Mouse (Mus musculus): ENCODE data around the gene Insr.
"Not testable (repeated sequence)": the region's sequence is repeated elsewhere in the genome, so short reads cannot be mapped to it uniquely, and the experiment has no call there.

The Insr gene

DNA sequence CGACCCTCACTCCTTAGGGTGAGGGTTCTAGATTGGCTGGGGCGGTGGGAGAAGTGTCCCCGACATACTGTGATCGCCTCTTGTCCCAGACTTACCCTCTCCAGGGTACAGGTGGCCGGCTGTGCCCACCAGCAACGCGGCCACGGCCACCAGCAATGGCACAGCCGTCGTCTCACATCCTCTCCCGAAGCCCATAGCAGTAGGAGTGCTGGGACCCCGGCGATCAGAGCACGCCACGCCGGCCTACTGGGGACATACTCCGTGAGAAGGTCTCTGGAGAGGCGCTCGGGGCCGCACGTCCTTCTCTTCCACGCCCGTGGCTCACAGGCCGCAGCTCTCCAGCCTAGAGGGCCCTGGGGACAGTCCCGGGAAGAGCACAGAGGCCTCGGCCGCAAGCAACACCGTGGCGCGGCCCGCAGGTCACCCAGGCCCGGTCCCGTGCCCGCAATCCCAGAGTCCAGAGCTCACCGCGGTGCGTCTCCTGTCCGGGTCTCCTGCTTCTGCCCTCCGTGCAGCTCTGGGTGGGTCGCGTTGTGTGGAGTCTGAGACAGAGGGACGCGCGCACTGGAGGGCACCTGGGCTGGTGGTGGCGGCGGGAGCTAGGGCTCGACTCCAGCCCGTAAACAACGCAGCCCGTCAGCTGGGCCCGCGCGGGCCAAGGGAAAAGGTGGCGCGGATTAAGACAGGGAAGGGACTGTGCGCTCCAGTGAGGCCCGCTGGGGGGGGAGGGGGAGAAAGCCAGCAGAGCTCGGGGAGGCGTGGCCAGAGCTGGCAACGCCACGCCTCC, at the start of gene Insr:
TSS of gene Insr (minus strand) at position 684 of the 787 bp plus-strand sequence.
- DNase-seq, result peak; percentile 97 to 98

DNA sequence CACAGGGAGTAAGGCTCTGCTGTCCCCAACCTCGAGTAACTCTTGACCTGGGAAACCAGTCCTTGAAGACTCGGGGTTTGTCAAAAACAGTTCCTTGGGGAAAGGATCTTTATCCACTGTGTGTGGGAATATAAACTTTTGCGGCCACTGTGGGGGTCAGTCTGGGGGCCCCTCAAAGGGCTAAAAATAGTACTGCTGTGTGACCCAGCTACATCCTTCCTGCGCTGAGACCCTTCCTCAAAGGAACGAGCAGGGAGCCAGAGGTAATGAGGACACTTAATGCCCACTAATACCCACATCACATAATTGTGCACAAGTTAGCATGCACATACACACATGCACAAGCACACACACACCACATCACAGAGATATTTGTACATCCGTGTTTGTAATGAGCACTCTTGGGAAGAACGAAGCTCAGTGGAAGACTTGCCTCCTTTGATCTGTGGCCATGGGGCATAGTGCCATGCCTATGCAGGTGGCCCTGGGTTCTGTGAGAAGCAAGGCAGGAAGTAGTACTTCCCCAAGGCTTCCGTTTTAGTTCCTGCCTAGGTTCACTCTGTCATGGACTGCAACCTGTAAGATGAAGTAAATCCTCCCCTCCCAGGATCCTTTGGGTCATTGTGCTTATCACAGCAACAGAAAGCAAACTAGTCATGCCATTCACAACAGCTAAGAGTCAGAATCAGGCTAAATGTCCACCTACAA, 48.3 kb upstream of the Insr start:
- DNase-seq, result peak; percentile 26 to 46

DNA sequence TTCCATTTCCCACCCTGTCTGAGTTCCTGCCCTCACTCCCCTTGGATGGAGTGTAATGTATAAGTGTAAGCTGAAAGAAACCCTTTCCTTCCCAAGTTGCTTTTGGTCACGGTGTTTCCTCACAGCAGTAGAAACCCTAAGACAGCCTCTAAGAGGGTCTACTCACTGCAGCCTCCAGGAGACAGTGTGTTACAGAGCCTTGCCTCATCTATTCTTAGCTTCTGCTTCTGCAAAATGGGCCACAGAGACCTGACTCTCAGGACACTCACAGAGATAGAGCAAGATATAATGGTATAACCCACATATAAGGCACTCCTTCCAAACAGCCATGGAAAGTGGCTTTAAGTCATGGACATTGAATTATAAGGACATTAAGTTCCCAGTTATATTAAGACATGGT, 47.6 kb upstream of the Insr start:
- DNase-seq, result no peak

DNA sequence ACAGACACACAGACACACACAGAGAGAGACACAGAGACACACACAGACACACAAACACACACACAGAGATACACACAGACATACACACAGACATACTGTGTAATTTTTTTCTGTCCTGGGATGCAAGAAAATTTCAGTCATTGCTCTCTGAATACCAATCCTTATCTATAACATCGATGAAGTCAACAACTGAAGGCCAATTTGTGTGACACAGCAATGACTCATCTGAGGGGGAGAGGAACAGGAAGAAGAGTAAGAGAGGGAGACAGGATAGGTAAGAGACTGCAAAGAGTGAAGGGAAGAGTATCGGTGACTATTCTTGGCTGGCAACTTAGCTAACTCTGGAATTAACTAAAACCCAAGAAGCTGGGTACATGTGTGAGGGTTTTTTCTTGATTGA, 44.8 kb upstream of the Insr start:
- DNase-seq, result no peak

DNA sequence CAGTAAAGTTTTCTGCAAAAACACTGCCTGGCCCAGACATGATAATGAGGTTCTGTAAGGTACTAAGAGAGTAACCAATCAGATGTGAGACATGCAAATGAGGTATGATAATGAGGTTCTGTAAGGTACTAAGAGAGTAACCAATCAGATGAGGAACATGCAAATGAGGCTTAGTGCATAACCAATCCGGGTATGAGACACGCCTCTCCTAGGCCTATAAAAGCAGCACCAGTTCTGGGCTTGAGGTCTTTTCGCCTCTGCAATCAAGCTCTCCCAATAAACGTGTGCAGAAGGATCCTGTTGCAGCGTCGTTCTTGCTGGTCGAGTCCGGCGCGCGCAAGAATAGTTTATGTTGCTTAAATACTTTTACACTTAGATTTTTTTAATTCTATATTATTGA, 39.9 kb upstream of the Insr start:
- DNase-seq, result not testable (repeated sequence)

DNA sequence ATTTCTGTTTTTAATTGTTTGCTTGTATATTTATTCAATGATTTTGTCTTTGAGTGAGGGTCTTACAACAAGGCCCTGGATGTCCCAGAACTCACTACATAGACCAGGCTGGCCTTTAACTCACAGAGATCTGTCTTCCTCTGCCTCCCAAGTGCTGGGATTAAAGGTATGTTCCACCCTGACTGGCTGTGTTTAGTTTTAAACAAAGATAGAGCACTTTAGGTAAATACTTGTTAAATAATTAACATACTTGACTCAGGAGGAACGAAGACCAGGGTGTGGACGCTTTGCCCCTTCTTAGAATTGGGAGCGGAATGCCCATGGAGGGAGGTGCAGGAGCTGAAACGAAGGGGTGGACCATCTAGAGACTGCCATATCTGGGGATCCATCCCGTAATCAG, 37.2 kb upstream of the Insr start:
- DNase-seq, result no peak

DNA sequence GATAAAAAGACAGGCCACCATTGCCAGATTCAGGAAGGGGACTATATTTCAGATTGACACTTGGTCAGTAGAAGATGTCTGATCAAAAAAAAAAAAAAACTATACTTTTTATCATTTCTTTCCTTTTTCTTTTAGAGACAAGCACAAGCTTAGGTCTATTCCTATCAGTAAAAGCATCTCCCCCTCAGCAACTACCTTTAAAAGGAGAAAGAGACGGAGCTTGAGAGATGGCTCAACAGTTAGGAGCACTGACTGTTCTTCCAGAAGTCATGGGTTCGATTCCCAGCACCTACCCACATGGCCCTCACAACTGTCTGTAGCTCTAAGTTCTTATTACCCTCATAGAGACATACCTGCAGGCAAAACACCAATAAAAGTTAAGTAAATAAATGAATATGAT, 34.9 kb upstream of the Insr start:
- DNase-seq, result no peak

DNA sequence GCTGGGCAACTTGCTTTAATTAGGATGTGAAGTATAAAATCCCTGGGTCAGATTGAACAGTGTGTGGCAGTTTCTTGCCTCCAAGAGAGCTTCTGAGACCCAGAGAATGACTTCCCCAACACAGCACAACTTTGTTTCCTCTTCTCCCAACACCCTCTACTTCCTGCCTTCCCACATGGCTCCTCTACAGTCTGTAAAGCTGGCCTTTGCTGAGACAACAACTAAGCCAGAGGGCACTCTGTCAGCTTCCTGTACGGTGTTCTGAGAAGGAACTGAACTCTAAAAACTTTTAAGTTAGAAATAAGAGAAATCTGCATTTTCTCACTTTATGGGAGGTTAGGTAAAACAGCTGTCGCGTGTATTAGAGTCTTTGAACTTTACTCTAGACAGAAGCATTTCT, 34.4 kb upstream of the Insr start:
- DNase-seq, result no peak

DNA sequence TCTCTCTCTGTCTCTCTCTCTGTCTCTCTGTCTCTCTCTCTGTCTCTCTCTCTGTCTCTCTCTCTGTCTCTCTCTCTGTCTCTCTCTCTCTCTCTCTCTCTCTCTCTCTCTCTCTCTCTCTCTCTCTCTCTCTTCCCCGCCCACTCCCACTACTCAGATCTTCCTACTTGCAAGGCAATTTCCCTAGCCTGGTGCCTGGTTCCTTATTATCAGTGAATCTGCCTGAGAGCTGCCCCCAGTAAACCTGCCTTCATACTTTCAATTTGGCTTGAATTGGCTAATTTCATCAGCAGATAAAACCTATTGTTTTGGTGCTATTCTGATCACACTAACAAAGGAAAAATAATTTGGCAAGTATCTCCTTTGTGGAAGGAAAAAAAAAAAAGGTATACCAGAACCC, 34.0 kb upstream of the Insr start:
- not testable (repeated sequence) for DNase-seq

DNA sequence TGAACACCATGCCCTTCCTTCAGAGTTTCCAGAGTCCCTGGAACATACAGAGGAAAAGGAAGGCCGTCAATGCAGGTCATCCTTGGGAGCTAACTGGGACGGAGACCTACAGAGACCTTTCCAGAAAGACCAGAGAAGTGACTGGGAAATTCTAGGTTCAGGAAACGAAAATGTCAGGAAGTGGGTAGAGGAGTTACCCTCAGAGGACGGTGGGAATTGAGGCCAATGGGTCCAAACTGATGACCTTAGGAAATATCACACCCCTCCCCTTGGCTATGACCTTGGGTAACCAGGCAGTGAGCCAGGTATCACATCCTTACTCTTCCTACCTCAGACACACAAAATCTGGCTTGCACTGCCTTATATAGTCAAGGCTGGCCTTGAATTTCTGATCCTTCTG, 32.1 kb upstream of the Insr start:
- DNase-seq, result no peak

DNA sequence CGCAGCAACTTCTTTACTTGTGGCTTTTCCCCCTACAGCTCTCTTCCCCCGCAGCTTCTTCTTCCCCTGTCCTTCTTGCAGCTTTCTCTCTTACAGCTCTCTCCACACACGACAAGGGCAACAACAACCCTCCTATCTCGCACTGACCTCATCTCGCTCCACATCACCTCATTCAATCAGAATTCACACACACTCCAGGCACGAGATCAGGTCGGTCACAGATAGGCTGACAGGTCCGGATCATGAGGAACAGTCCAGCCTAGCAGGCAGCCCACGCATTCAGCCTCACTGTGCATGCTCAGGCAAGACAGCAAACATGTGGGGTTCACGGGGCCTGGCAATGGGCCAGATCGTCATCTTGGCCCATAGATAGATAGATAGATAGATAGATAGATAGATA, 30.2 kb upstream of the Insr start:
- no peak for DNase-seq

DNA sequence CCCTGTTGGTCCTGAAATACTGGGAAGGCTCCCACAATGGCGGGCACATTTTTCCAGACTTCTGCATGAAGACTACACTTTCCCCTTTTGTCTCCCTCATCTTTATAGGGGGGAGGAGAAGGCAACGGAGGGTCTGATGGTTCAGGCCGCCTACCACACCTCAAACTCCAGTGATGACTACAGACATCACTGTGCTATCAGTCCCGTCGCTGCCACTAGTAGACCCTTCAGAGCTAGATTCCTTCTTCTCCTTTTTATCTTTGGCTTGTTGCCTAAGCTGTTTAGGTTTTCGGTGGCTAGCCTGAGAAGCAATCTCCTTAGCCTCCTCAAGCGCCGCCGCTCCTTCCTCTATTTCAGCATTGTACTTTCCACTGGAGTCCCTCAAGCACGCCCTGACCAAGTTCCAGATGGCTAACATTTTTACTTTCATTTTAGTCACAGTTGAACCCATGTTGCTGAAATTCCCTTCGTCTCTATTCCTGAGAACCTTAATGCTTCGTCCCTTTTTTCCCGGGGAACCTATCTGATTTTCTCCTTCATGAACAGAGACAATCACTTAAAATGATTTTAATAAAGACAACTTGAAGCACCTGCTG, 28.9 kb upstream of the Insr start:
- not testable (repeated sequence) for DNase-seq

DNA sequence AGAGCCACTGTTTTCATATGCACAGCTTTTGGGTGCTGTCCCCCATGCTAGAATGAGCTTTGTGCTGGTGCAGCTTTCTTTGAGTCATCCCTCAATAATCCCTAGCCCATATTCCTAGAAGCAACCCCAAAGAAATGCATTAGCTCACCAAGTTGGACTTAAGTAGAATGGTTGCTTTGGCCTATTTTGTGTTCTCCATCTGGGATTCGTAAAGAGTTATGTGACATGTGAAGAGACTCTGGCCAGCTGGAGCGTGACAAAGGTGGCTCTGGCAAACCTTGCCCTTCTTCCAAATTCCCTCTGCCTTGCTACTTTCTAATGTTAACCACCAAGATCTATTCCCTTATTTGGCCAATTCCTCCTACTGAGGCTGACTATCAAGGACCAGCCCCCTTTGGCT, 22.7 kb upstream of the Insr start:
- DNase-seq, result no peak

DNA sequence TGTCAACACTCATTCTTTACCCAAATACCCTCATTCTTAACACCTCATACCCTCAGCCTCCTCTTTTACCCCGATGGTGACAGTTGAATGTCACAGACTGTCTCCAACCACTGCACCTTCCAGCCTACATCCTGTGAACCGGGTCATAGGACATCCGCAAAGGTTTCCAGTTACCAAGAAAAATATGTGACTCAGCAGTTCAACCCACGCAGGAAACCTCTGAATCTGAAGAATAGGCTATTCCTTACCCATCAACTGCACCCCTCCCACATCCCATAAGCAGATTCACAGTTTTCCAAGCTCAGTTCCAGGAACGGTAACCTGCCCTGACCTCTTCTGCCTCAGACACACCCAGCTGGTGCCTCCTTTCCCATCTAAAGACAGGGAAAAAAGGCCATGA, 19.9 kb upstream of the Insr start:
- no peak for DNase-seq

DNA sequence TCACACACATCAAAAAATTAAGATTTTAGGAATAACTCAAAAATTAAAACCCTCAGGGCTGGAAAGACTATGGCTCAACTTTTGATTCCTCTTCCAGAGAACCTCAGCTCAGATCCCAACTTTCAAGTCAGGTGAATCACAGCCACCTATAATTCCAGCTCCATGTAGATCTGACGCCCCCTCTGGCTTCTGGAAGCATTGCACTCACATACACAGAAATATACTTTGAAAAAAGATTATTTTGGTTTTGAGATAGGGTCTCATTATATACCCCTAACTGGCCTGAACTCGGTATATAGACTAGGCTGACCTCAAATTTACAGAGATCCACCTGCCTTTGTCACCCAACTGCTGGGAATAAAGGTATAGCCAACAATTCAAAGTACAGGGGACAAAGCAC, 6.4 kb upstream of the Insr start:
- DNase-seq, result no peak

DNA sequence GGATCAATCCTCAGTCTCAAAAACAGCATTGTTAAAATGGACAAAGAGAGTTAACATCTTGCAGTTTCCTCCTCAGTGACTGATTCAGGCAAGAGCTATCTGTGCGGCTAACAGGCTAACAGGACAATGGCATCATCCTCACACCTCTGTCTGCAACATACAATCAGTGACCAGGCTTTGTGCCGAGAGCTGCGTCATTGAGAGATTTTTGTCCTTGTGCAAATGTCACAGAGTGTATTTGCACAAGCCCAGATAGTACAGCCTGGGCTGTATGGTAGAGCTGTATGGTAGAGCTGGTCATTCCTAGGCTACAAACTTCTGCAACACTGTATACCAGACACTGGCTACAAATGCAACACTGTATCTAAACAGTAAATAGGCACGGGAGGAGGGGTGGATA, 5.2 kb upstream of the Insr start:
- no peak for DNase-seq

DNA sequence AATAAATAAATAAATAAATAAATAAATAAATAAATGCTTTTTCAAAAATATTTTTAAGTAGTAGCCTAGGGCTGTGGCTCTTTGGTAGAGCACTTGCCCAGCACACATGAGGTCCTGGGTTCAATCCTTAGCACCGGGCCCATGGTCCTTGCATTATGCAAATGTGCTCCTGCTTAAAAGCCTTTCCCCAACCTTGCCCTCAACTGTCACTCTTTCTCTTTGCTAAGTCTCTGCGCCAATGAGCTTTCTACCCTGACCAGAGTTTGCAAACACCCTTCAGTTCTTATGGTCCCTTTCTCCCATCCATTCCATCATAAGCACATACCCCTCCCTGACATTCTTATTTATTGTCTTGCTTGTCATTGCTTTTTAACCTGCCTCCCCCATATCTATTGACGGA, 1.9 kb upstream of the Insr start:
- no peak for DNase-seq

DNA sequence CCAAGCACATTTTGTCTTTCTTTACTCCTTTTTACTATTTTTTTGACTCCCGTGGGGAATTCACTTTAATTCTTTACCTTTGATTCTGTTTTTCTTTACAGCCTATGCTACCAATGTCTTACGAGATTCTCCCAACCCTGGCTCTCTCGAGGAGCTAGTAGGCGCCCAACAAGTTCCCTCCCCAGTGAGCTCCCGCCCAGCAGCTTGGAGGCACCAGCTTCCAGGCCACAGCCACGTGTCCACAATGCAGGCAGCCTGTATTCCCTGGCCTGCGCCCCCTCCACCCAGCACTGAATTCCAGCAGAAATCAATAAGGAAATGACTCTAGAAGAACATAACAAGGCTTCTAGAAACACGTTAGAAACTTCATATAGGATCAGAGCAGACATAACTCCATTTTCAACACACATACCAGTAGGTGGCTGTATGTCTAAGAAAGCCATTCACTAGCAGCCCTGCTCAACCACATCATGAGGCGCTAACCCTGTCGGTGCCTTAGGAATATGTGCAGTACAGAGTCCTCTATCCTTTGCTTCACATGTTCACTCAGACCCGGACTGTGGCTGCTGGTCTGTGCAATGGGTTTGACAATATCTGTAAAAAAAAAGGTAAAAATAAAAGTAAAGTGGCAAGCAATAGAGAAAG, 971 bp upstream of the Insr start:
- DNase-seq, result peak; percentile 28 to 72

DNA sequence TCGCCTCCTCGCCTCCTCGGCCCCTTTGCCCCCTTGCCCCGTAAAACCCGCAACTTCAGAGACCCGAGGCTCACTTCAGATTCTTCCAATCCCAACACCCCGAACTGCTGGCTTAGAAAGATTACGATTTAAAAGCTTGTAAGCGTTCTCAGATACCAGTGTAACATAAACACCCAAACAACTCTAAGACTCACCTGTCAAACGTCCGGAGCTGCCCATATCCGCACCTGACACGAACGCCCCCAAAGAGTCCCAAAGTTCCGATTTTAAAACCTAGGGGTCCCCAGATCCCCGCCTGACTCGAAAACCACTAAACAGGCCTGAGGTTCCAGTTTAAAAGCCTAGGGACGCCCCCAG, 282 bp upstream of the Insr start:
- DNase-seq, result no peak

DNA sequence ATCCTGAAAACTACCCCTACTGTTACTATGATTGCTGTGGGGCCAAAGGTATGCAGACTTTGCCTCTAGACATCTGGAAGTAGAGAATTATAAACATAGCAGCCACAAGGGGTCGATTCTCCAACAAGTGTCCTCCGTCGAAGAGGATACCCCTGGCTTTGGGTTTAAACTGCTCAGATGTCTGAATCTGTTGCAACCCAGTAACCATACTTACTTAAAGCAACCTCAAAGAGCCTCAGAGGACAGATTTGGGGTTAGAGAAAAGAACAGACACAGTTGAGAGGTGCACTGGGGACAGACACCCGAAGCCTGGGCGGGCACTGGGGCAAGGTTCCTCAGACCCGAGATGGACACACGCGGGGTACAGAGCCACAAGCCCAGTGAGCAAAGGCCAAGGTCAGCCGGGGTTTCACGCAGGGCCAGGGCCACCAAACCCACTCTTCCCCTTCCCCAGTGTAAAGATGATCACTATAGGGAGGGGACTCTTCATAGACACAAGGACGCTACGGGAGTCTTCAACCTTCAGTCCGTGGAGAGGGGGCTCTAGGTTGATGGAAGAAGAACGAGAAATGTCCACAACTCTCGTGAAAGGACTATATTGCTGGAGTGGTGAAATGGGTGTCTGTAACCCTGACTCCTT, 1.1 kb downstream of the Insr start:
- DNase-seq, result peak; percentile 34 to 56

DNA sequence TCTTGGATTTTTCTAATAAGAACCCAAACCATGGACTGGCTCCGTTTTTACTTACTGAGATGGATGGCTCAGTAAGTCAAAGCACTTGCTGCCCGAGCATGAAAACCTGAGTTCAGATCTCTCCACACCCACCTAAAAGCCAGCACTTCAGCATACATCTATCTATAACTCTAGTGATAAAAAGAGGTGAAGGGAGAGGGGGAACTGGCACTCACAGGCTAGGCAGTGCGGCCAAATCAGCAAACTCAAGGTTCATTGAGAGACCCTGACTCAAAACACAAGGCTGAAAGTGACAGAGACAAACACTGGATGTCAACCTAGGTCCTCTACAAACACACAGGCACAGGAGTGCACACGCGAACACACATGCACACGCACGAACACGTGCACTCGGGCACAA, 2.2 kb downstream of the Insr start:
- no peak for DNase-seq

DNA sequence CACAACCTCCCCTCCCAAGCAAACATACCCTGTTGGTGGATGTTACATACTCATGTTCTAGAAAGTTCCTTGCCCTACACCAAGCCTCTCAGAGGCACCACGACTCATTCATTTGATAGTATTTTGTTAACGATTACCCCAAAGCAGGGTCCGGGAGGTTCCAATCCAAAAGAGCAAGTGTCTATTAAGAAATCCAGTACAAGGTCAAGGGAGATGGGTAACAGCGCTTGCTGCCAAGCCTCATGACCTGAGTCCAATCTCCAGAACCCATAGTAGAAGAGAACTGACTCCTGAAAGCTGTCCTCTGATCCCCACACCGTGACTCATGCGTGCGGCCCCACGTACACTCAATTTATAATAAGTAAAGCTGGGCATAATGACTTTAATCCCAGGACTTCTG, 3.4 kb downstream of the Insr start:
- DNase-seq, result peak; percentile 52 to 77

DNA sequence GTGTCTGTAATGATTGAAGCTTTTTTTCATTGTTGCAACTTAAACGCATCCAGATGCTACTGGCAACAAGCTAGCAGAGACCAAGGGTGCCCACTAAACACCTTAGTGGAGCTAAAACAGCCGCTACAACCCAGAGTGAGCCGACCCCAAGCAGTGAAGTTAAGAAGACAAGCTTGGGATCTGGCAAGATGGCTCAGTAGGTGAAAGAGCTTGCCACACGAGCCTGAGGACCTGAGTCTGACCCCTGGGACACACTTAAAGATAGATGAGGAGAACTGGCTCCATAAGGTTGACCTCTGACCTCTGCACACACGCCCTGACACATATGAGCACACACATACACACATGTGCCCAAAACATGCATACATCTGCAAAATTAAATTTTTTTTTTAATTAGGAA, 4.2 kb downstream of the Insr start:
- DNase-seq, result no peak
